Mouse (Mus musculus): ENCODE measurements around the gene Trak1. TPM values are rescaled to one million over a fixed set of nuclear protein-coding genes. Genes with fewer than 3 reads are reported as not detected.

Trak1 gene
- polyA plus RNA-seq, 1 experiment from 2014 or later: 38.0 TPM

DNA sequence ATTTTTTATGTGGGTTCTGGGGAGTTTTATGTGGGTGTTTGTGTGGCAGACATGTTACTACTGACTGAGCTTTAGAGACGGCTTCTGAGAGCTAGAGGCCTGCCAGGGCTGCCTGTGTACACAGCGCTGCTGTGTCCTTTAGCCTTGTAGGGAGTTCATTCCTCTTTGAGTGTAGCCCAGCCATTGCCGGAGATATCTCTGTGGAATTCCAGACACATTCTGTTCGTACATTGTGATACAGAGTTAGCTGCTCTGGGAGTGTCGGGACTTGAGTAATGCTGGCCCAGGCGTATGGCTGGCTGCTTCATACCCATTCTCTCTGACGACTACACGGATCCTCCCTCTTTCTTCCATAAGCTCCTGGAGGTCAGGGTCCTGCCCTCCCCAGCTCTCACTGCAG is 31.9 kb downstream of the Trak1 start:
- H3K27ac ChIP-seq (replicated peaks): peak overlapping the region; percentile 97; the same call in 1 of the 2 replicates
- H3K9ac ChIP-seq (replicated peaks): peak overlapping the region; percentile 28
- H3K4me2 ChIP-seq (replicated peaks): no peak overlapping the region
- no peak for ATAC-seq (ENCODE audit: low FRiP score, low read depth)
- WGBS: 53% methylated on average over 8 of the region's 8 CpGs
- H3K4me3 ChIP-seq: no peak overlapping the region
- H3K4me1 ChIP-seq: peaks cover 50% of the 10 kb centered on the region
- no peaks in the 10 kb centered on the region for H3K27me3 ChIP-seq
- H3K36me3 ChIP-seq: 0 out of 2 replicates have a peak, but pooled peaks cover 4% of the 10 kb centered on the region
- H3K9me3 ChIP-seq: no peaks in the 10 kb centered on the region

DNA sequence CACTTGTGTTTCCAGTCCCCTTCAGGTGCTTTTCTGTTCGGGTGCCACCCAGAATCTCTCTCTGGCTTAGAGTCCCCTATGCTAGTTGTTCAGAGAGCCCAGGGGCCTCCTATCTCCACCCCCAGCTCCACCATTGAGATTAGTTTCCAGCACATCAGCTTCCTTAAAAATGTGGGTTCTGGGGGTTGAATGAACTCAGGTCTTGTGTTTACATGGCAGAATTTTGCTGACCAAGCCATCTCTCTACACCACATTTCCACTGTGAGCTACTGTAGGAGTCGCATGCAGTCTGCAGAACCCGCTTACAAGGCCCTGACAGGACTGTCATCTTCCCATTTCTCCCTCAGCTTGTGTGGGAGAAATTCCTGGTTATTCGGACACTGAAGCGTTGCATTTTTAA is 32.8 kb downstream of the Trak1 start:
- no peak for ATAC-seq (ENCODE audit: low FRiP score, low read depth)
- no peaks in the 10 kb centered on the region for H3K27me3 ChIP-seq
- H3K36me3 ChIP-seq: 0 out of 2 replicates have a peak, but pooled peaks cover 4% of the 10 kb centered on the region
- peak overlapping the region; percentile 97 for H3K27ac ChIP-seq (replicated peaks)
- no peak overlapping the region for H3K4me3 ChIP-seq
- no peaks in the 10 kb centered on the region for H3K9me3 ChIP-seq
- no peak overlapping the region for H3K9ac ChIP-seq (replicated peaks)
- H3K4me1 ChIP-seq: peaks cover 59% of the 10 kb centered on the region
- WGBS: 93% methylated on average over 5 of the region's 5 CpGs
- no peak overlapping the region for H3K4me2 ChIP-seq (replicated peaks)

DNA sequence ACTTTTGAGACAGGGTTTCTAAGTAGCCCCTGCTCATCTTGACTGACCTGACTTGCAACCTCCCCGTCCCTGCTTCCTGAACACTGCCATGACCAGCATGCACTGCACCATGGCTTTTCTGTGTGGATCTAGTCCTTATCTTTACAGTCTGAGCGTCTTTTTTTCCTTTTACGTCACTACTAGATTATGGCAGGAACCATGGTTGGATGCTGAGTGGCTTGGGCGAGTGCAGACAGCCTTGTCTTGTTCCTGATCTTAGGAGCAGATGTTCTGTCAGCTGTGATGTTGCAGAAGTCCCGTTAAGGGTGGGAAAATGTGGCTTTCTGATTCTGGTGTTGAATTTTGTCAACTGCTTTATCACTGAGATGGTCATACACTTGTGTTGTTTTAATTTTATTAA is 34.1 kb downstream of the Trak1 start:
- no peak for ATAC-seq (ENCODE audit: low FRiP score, low read depth)
- no peak overlapping the region for H3K9ac ChIP-seq (replicated peaks)
- peaks cover 73% of the 10 kb centered on the region for H3K4me1 ChIP-seq
- H3K27ac ChIP-seq (replicated peaks): peak overlapping the region; percentile 97
- H3K36me3 ChIP-seq: 0 out of 2 replicates have a peak, but pooled peaks cover 4% of the 10 kb centered on the region
- no peaks in the 10 kb centered on the region for H3K9me3 ChIP-seq
- H3K4me3 ChIP-seq: no peak overlapping the region
- WGBS: 19% methylated on average over 5 of the region's 5 CpGs
- H3K4me2 ChIP-seq (replicated peaks): peak overlapping the region; percentile 28; the same call in 1 of the 2 replicates
- no peaks in the 10 kb centered on the region for H3K27me3 ChIP-seq

DNA sequence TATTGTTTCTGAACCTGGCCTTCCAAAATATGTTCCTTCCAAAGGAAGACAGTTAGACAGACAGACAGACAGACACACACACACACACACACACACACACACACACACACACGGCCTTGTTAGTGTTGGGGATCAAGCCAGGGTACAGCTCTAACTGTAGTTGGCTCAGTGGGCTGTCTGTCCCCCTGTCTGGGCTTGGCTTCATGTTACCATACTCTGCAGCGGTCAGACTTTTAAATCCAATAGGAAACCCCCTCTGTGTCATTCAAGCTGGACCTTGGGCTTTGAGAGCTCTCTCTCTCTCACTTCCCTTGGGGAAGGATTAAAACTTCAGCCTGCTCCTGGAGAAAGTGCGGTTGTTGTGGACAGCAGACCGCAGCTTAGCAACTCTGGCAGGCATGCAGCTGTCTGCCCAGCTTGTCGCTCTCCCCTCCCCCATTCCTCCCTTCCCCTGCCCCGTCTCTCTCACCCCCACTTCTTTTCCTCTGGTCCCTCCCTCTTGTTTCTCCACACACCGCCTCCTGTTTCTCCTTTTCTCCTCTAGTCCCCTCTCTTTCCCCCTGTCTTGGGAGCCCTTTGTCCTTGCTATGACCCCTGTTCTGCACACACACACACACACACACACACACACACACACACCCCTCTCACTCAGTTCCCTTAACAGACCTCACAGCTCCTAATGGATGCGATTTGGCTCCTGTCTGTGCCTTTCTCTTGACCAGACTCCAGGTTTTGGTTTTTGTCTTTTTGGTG is 34.8 kb downstream of the Trak1 start:
- 0 out of 2 replicates have a peak, but pooled peaks cover 4% of the 10 kb centered on the region for H3K36me3 ChIP-seq
- WGBS: under 1% methylated on average over 8 of the region's 8 CpGs
- no peaks in the 10 kb centered on the region for H3K27me3 ChIP-seq
- H3K9me3 ChIP-seq: no peaks in the 10 kb centered on the region
- H3K27ac ChIP-seq (replicated peaks): peak overlapping the region; percentile 97
- no peak overlapping the region for H3K4me3 ChIP-seq
- H3K9ac ChIP-seq (replicated peaks): no peak overlapping the region
- peak overlapping the region; percentile 28 for H3K4me2 ChIP-seq (replicated peaks)
- peak; percentile 88 for ATAC-seq (ENCODE audit: low FRiP score, low read depth)
- H3K4me1 ChIP-seq: peaks cover 79% of the 10 kb centered on the region

DNA sequence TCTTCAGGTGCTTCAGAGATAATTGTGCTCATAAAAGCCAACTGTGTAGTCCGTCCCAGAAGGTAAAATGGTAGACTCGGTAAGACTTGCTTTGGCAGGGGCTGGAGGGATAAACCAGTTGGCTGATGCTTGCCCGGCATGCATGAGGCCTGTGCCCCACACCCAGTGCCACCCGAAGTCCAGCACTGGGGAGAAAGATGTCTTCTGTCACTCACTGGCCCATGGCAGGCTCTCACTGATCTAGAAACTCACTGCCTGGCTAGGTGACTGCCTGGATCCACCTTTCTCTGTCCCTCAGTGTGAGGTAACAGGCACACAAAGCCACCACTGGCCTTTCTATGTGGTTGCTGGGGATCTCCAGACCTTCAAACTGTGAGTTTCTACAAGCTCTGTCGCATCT is 36.3 kb downstream of the Trak1 start:
- H3K4me3 ChIP-seq: no peak overlapping the region
- H3K9me3 ChIP-seq: no peaks in the 10 kb centered on the region
- H3K9ac ChIP-seq (replicated peaks): no peak overlapping the region
- H3K36me3 ChIP-seq: 0 out of 2 replicates have a peak, but pooled peaks cover 2% of the 10 kb centered on the region
- peaks cover 94% of the 10 kb centered on the region for H3K4me1 ChIP-seq
- no peak for ATAC-seq (ENCODE audit: low FRiP score, low read depth)
- H3K4me2 ChIP-seq (replicated peaks): no peak overlapping the region
- 62% methylated on average over 5 of the region's 5 CpGs for WGBS
- peak overlapping the region; percentile 97 for H3K27ac ChIP-seq (replicated peaks)
- H3K27me3 ChIP-seq: no peaks in the 10 kb centered on the region

DNA sequence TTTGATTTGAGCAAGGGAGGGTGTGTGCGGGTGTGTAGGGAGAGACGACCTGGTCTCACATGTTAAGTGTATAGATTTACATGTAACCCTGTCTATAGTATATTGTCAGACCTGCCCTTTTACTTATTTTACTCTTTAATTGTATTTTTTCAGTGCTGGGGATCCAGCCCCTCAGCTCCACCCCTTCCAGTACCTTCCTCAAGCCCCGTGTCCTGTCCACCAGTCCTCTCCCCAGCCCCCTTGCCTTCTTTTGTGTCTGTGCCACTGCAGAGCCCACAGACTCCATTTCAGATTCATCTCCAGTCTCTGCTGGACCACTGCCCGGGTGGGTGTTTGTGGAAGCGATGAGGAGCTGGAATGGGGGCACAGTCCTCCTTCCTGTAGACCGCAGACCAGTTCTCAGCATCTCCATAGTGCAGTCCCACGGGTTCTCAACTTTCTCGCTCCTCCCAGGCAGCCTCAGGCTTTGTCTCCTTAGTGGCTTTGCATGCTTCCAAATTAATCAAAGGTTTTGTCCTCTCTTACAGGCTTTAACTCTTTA is 37.1 kb downstream of the Trak1 start:
- H3K27me3 ChIP-seq: no peaks in the 10 kb centered on the region
- H3K4me2 ChIP-seq (replicated peaks): 0 out of 2 replicates have a peak overlapping the region, but pooled peaks have one; percentile 2
- H3K9me3 ChIP-seq: no peaks in the 10 kb centered on the region
- H3K36me3 ChIP-seq: no peaks in the 10 kb centered on the region
- WGBS: 32% methylated on average over 8 of the region's 8 CpGs
- H3K4me1 ChIP-seq: peaks cover 89% of the 10 kb centered on the region
- no peak overlapping the region for H3K4me3 ChIP-seq
- no peak overlapping the region for H3K9ac ChIP-seq (replicated peaks)
- peak overlapping the region; percentile 97 for H3K27ac ChIP-seq (replicated peaks)
- ATAC-seq (ENCODE audit: low FRiP score, low read depth): no peak

DNA sequence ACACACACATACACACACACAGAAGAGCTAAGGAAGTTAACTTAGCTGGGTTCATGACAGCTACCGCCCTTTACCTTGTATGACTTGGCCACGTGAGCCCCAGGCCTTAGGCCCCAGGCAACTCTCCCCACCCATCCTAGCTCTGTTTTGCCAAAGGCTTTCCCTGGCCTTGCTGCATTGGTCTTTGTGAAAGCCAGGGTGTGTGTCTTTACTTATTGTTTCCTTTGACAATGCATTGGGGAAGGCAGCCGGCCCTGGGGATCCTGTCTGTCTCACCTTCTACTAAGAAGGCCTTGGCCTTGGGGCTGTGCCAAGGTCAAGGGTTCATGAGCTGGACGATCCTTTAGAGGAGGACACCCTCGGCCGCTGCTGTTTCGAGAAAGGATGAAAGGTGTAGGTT is 38.3 kb downstream of the Trak1 start:
- 38% methylated on average over 7 of the region's 7 CpGs for WGBS
- Histone ChIP-seq H3K4me1 (peaks cover 80% of the 10 kb centered on the region), H3K4me2 (replicated peaks) (no peak overlapping the region), H3K9ac (replicated peaks) (no peak overlapping the region), H3K36me3 (no peaks in the 10 kb centered on the region), H3K27ac (replicated peaks) (peak overlapping the region; percentile 97; the same call in 1 of the 2 replicates), H3K9me3 (no peaks in the 10 kb centered on the region), H3K4me3 (no peak overlapping the region), H3K27me3 (no peaks in the 10 kb centered on the region)
- no peak for ATAC-seq (ENCODE audit: low FRiP score, low read depth)

DNA sequence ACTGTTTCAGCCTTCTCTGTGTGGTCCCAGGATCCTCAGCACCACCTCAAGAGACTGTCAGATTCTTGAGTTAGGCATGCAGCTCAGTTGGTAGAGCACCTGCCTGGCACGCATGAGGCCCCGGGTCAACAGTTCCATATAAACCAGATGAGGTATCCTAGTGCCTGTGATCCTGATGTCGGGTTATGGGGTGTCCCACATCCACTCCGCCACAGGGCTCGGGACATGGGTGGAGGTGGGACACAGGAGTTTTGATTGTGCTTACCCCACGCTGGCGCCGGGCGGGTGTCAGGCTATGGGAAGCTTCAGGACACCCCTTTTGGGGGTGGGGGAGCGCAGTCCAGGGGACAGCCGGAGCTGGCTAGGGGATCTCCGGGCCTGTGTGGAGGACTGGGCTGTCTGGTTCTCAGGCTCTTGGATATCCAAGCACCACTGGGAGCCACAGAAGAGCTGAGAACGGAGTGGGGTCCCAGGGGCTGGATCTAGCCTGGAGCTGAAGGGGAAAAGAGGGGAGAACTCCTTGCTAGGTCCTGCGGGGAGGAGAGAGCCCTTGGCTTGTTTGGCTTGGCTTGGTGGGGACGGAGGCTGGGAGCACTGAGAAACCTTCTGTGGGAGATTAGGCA is 39.1 kb downstream of the Trak1 start:
- Histone ChIP-seq H3K4me2 (replicated peaks) (no peak overlapping the region), H3K27ac (replicated peaks) (peak overlapping the region; percentile 97), H3K4me1 (peaks cover 73% of the 10 kb centered on the region), H3K9ac (replicated peaks) (no peak overlapping the region; the same call in 1 of the 2 replicates), H3K9me3 (no peaks in the 10 kb centered on the region), H3K36me3 (no peaks in the 10 kb centered on the region), H3K4me3 (no peak overlapping the region), H3K27me3 (no peaks in the 10 kb centered on the region)
- ATAC-seq (ENCODE audit: low FRiP score, low read depth): no peak
- 93% methylated on average over 15 of the region's 15 CpGs for WGBS

DNA sequence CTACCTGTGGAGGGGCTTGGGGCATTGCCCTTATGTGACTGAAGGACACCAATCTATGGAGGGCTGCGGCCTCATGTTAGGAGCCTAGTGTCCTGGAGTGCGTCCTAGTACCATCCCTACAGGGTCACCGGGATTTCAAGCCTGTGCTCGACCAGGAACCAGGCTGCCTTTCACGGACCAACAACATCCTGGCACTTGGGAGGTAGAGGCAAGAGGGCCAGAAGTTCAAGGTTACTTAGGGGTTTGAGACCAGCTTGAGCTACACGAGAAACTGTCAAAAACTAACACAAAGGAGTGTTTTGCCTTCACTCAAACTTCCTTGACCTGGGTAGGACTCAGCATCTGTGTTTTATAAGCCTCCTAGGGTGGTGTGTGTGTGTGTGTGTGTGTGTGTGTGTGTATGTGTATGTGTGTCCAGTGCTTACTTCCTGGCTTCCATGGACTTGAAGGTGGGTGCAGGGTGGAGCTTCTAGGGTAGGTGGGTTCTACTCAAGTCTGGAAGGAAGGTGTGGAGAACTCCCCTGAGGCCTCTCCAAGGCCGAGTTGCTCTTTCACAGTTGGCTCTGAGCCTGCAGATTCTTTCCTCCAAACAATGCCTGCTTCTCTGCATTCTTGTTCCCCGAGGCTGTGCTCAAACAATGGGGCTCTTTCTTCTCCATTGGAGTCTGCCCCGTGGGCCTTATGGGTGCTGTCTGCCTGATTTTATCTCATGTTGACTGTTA is 40.1 kb downstream of the Trak1 start:
- Histone ChIP-seq H3K27me3 (no peaks in the 10 kb centered on the region), H3K27ac (replicated peaks) (peak overlapping the region; percentile 97), H3K4me2 (replicated peaks) (no peak overlapping the region), H3K9me3 (no peaks in the 10 kb centered on the region), H3K36me3 (no peaks in the 10 kb centered on the region), H3K9ac (replicated peaks) (no peak overlapping the region), H3K4me3 (no peak overlapping the region), H3K4me1 (peaks cover 63% of the 10 kb centered on the region)
- 53% methylated on average over 9 of the region's 9 CpGs for WGBS
- peak; percentile 29 for ATAC-seq (ENCODE audit: low FRiP score, low read depth)

DNA sequence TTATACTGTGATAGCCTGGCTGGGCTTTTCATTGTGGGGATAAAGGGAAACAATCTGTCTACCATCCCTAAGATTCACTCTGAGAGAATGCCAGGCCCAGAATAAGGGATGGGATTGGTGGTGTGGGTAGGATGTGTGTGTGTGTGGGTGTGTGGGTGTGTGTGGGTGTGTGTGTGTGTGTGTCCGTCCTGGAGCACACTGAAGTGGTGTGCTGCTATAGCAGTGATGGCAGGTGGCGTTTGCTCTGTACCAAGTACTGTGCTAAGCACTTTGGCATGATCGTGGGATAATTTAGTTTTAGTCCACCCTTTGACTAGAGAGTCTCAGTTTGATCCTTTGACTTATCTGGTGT is 40.6 kb downstream of the Trak1 start:
- Histone ChIP-seq H3K9ac (replicated peaks) (no peak overlapping the region), H3K4me1 (peaks cover 58% of the 10 kb centered on the region), H3K36me3 (no peaks in the 10 kb centered on the region), H3K4me2 (replicated peaks) (no peak overlapping the region), H3K4me3 (no peak overlapping the region), H3K9me3 (no peaks in the 10 kb centered on the region), H3K27ac (replicated peaks) (peak overlapping the region; percentile 97), H3K27me3 (no peaks in the 10 kb centered on the region)
- 72% methylated on average over 3 of the region's 3 CpGs for WGBS
- peak; percentile 57 for ATAC-seq (ENCODE audit: low FRiP score, low read depth)

DNA sequence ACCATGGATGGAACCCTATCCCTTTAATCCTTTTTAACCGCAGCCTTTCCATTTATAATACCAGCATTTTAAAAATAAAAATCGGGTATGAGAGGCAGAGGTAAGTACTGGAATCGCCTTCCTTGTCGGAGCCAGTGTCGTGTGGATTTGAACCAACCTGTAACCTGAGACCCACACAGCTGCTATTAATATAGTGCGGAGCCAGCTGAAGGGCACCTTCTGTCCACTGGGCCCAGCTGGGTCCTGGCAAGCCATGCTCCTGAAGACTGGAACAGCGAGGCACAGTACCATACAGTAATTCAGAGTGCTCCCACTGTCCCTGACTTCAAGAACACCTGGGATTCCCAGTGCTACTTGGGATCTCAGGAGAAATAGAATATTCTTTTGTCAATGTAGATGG is 44.5 kb downstream of the Trak1 start:
- Histone ChIP-seq H3K36me3 (no peaks in the 10 kb centered on the region), H3K4me1 (peaks cover 26% of the 10 kb centered on the region), H3K4me3 (no peak overlapping the region), H3K9ac (replicated peaks) (no peak overlapping the region), H3K27ac (replicated peaks) (no peak overlapping the region), H3K9me3 (no peaks in the 10 kb centered on the region), H3K4me2 (replicated peaks) (no peak overlapping the region), H3K27me3 (no peaks in the 10 kb centered on the region)
- WGBS: 84% methylated on average over 7 of the region's 7 CpGs
- no peak for ATAC-seq (ENCODE audit: low FRiP score, low read depth)
